Mouse (Mus musculus) bone marrow, adult 2 months (tissue): ENCODE measurements at regions not wholly inside any gene's neighbourhood (a gene's known extent, or its start where the extent isn't known, plus 50 kb on each side); places are given as distances from the start of the nearest gene placed in this dataset.

Experiments used
- H3K27ac ChIP-seq: fragments of 200-500 bp; 2 replicates; pipeline ENCODE4 v1.5.1; 2012; ENCODE audit warnings: low read depth, mild to moderate bottlenecking, control low read depth, inconsistent platforms, low read length; ENCODE audit not compliant: control insufficient read depth, poor library complexity, insufficient read depth
- H3K4me1 ChIP-seq: fragments of 200-500 bp; 2 replicates; pipeline ENCODE4 v1.6.1; 2011; ENCODE audit warnings: low read length; ENCODE audit not compliant: control insufficient read depth, insufficient read depth
- H3K4me3 ChIP-seq: fragments of 200-500 bp; replicated peaks from 2 replicates; pipeline ENCODE3; 2011; ENCODE audit warnings: mild to moderate bottlenecking, low read depth, low read length, control low read depth; ENCODE audit not compliant: control insufficient read depth
- CTCF ChIP-seq: fragments of 200-500 bp; IDR thresholded peaks from 2 replicates; pipeline ENCODE4 v1.5.1; 2011; ENCODE audit warnings: low read length, control low read depth; ENCODE audit not compliant: control insufficient read depth, insufficient read depth
- POLR2A ChIP-seq: fragments of 200-500 bp; IDR thresholded peaks from 2 replicates; pipeline ENCODE4 v1.6.1; 2011; ENCODE audit warnings: low read depth, mild to moderate bottlenecking, control low read depth, low read length, borderline replicate concordance; ENCODE audit not compliant: control insufficient read depth
- WGBS: fragments of 180-500 bp; shearing (Covaris S2); methylation state at CpG from one replicate; pipeline ENCODE4 v1.1.7; 2018; 5-methylcytosine and 5-hydroxymethylcytosine counted together

DNA sequence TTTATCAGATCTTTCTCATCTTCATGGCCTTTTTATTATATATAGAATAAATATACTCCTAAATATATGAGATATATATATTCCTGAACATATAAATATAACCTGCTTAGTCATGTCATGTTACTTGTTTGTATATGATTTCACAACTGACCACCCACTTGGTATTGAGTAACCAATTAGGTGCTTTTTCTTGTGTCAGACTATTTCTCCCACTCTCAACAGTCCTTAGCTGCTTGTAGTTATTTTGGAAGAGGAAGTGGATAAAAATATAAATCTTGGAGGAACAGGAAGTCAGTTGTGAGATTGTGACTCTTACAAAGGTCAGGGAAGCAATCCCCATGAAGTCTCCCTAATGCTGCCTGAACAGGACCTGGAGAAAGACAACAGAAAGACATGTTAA, 224.6 kb downstream of the Kcnj2 start:
- Histone ChIP-seq H3K4me3 (no peak overlapping the region), H3K27ac (no peak overlapping the region), H3K4me1 (no peaks in the 10 kb centered on the region; the same call in 1 of the 2 replicates)
- no peak for TF ChIP-seq CTCF

DNA sequence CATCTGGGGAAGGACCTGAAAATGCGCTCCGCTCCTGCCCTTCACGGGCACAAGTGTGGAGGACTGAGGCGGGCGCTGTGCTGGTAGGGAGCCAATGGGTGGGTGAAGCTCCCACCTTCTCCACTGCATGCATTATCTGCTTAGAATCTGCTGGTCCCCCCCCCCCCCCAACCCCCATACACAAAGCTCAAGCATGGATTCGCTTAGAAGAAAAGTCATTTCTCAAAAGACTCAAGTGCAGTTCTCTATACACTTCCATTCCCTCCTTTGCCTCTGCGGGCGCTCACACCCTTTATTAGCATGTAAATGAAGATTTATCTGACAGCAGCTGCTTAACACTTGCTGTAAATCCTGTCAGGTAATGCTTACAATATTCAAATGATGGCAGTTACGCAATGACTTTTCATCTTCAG, 230.4 kb downstream of the Kcnj2 start:
- 79% methylated on average over 9 of the region's 9 CpGs for WGBS
- no peaks in the 10 kb centered on the region for H3K4me1 ChIP-seq
- no peak for TF ChIP-seq CTCF
- no peak for TF ChIP-seq POLR2A
- H3K4me3 ChIP-seq = no peak overlapping the region
- no peak overlapping the region for H3K27ac ChIP-seq

DNA sequence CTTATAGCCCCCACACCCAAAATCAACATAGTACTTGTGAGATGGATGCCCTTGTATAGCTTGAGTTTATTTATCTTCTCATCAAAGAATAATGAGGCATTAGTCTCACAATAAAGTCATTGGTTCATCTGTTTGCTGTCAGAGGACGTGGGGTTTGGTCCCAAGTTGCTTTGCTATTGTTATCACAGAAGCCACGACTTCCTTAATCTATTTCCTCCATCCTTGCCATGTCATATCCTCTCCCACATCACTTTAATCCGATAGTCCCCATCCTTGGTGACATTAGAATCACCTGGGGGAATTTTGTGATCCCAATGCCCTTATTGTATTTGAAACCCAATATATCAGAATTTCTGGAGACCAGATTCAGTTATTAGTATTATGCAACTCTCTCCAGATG, 246.8 kb downstream of the Kcnj2 start:
- no peak overlapping the region for H3K4me3 ChIP-seq
- WGBS = 0% methylated on average over 3 of the region's 3 CpGs
- TF ChIP-seq POLR2A (no peak), CTCF (no peak)
- H3K27ac ChIP-seq = no peak overlapping the region
- H3K4me1 ChIP-seq = no peaks in the 10 kb centered on the region

DNA sequence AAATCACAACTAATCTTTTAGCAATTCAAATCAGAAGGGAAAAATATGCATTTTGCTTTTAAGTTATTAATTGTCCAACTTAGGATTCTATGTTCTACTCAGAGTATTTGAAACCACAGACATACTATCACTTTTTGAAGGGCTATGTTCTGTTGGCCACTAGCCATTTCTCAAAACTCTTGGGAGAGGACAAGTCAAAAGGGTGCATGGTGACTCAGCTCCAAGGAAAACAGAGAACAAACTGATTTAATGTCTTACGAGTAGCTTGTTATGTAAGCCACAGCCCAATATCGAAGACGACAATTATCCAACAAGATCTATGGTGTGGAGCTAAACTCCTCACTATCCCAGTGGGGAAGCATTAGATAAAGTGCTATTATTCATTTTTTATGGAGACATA, 247.6 kb downstream of the Kcnj2 start:
- Histone ChIP-seq H3K27ac (no peak overlapping the region), H3K4me1 (no peaks in the 10 kb centered on the region), H3K4me3 (no peak overlapping the region)
- TF ChIP-seq CTCF (no peak), POLR2A (no peak)
- 56% methylated on average over 3 of the region's 3 CpGs for WGBS

DNA sequence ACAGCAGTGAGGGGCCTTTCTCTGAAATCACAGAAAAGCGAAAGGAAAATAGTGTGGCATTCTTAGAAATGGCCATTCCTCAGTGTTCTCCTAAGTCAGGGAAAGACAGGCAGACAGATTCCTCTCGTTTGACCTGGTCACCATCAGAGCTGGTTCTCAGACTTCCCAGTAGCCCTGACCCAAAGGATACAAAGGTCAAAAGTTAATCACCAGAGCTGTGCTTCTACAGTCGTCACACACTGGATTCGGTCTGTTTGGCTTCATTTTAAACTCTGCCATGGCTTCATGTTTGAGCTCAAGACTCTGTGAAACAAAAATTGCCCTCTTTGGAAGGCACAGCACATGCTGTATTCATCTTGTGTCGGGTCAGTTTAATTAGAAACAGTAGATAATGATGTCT, 255.6 kb downstream of the Kcnj2 start:
- no peaks in the 10 kb centered on the region; the same call in 1 of the 2 replicates for H3K4me1 ChIP-seq
- H3K27ac ChIP-seq = no peak overlapping the region
- no peak overlapping the region for H3K4me3 ChIP-seq
- 74% methylated on average over 5 of the region's 5 CpGs for WGBS
- no peak for TF ChIP-seq CTCF
- no peak for TF ChIP-seq POLR2A

DNA sequence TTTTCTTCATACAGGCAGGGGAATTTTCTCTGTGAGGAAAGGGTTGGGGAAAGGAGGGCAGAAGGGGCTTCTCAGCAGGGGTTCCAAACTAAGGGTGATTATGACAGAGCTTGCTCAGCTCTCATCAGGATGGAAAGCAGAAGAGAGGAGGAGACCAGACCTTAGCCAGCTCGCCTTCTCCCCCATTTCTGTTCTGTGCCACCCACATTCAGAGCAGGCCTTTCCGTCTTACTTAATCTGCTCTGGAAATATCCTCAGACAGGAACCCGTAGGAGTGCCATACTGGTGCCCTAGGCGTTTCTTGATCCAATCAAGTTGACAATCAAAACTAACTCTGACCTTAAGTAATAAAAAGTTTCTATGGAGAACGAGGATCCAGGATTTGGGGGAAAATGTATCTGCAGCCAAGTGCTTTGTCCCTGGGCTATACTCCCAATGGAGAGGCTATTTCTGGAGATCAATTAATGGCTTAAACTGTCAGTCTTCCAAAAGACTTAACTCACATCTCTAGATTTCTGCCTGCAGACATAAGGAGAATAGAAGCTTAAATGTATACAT, 258.6 kb downstream of the Kcnj2 start:
- no peak overlapping the region for H3K4me3 ChIP-seq
- no peak overlapping the region for H3K27ac ChIP-seq
- TF ChIP-seq POLR2A = no peak
- no peak for TF ChIP-seq CTCF
- 77% methylated on average over 5 of the region's 5 CpGs for WGBS
- H3K4me1 ChIP-seq = no peaks in the 10 kb centered on the region; the same call in 1 of the 2 replicates

DNA sequence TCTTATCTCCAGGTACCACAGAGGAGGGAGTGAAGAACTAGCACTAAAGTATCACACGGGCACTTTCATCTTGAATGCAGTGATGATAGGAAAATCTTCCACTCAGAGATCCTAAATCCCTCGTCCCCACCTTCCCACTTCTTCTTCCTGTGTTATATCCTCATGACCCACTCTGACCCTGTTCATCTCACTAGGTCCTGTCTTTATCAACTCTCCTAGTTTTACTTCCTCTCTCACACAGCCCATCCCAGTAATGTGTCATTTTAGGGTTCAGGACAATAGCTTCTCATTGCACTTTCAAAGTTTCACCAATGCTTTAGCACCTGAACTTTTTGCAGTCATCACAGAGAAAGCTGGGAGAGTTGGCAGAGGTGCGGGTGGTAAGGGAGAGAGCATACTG, 261.0 kb downstream of the Kcnj2 start:
- no peak overlapping the region for H3K4me3 ChIP-seq
- no peak for TF ChIP-seq CTCF
- TF ChIP-seq POLR2A = no peak
- no peak overlapping the region for H3K27ac ChIP-seq
- no peaks in the 10 kb centered on the region for H3K4me1 ChIP-seq
- 42% methylated on average over 3 of the region's 3 CpGs for WGBS

DNA sequence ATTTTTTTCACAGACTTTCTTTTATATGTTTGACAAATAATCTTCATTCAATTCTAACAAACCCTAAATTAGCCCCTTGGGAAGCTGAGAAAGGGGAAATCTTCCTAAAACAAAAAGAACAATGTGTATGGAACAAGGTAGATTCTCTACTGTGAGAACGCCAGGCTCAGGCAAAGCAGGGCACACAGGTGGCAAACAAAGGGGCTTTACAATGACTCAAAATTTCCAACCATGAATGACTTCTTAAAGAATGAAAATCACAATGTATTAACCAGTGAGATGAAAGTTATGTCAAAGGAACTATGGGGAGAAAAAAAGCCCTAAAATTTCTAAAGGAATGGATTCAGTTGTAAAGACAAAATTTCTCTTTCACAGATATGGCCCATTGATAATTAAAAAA, 262.3 kb downstream of the Kcnj2 start:
- no peak for TF ChIP-seq CTCF
- TF ChIP-seq POLR2A = no peak
- Histone ChIP-seq H3K4me3 (no peak overlapping the region), H3K27ac (no peak overlapping the region), H3K4me1 (no peaks in the 10 kb centered on the region)
- 69% methylated on average over 1 of the region's 1 CpGs for WGBS

DNA sequence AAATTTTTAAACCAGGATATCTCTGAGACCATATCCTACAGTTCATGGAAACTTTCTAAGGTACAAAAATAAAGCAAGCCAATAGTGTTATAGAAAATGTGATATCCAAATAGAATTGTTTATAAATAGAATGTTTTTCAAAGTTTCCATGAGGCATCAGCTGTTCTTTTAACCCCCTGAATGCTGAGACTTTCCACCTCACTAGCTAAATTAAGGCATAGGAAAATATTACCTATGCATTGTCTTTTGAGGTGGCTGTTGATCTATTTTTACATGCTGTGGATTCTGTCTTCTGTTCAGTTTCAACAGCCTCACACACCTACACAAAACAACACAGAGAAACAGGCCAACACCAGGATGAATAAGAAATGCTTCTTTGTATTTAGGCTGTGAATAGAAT, 265.6 kb downstream of the Kcnj2 start:
- Histone ChIP-seq H3K4me3 (no peak overlapping the region), H3K27ac (no peak overlapping the region), H3K4me1 (no peaks in the 10 kb centered on the region)
- no peak for TF ChIP-seq CTCF
- TF ChIP-seq POLR2A = no peak

DNA sequence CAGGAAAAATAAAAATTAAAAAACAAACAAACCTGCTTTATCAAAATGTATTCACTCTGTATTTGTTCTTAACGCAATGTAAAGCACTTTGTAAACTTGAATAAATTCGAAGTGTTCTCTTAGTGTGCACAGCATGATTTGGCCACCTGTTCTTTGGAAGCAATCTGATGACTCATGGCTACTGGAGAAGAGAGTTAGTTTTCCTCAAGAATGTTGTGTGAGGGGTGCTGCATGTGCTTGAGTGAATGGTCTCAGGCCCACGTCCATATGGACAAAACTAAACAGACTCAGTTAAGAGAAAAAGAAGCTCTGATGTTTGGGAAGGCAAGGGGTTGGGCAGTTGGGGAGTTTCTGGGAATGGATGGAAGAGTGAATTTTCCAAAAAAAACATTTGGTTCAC, 267.1 kb downstream of the Kcnj2 start:
- no peaks in the 10 kb centered on the region for H3K4me1 ChIP-seq
- no peak overlapping the region for H3K4me3 ChIP-seq
- no peak overlapping the region for H3K27ac ChIP-seq
- TF ChIP-seq CTCF (no peak), POLR2A (no peak)
- 78% methylated on average over 3 of the region's 3 CpGs for WGBS
